Mouse (Mus musculus): Measurements from ENCODE around the gene Usp17la. TPM values are rescaled to one million over a fixed set of nuclear protein-coding genes. Genes with fewer than 3 reads are reported as not detected.

The Usp17la gene
- polyA plus RNA-seq, 1 experiment from 2014 or later: 0.12 TPM

Other genes with a start within 250 kb of the Usp17la start
- 0.05 TPM in 1 of 2 replicates, not detected in the other for gene Olfr656, start 243.1 kb upstream of the Usp17la start, polyA plus RNA-seq (2015; fragmentation: Nextera tagmentation; extraction: Ambion mirVana)
- gene Olfr657, start 232.2 kb upstream of the Usp17la start, polyA plus RNA-seq (2015; fragmentation: Nextera tagmentation; extraction: Ambion mirVana): not detected in 2 replicates
- gene Olfr658, start 209.7 kb upstream of the Usp17la start, polyA plus RNA-seq (2015; fragmentation: Nextera tagmentation; extraction: Ambion mirVana): 0.12 TPM in 1 of 2 replicates, not detected in the other
- gene Olfr659, start 190.3 kb upstream of the Usp17la start, polyA plus RNA-seq (2015; fragmentation: Nextera tagmentation; extraction: Ambion mirVana): 0.22 and 0.37 TPM in 2 replicates
- 0.11 and 0.12 TPM in 2 replicates for gene Olfr661, start 170.5 kb upstream of the Usp17la start, polyA plus RNA-seq (2015; fragmentation: Nextera tagmentation; extraction: Ambion mirVana)
- not detected in 2 replicates for gene Usp17le, start 79.5 kb upstream of the Usp17la start, polyA plus RNA-seq (2015; fragmentation: Nextera tagmentation; extraction: Ambion mirVana)
- gene Usp17lb, start 14.4 kb upstream of the Usp17la start, polyA plus RNA-seq (2015; fragmentation: Nextera tagmentation; extraction: Ambion mirVana): not detected in 2 replicates
- gene Olfr665, start 21.0 kb downstream of the Usp17la start, polyA plus RNA-seq (2015; fragmentation: Nextera tagmentation; extraction: Ambion mirVana): 0.20 TPM in 1 of 2 replicates, not detected in the other
- 0.22 and 0.89 TPM in 2 replicates for gene Olfr666, start 38.9 kb downstream of the Usp17la start, polyA plus RNA-seq (2015; fragmentation: Nextera tagmentation; extraction: Ambion mirVana)
- gene Olfr667, start 64.5 kb downstream of the Usp17la start, polyA plus RNA-seq (2015; fragmentation: Nextera tagmentation; extraction: Ambion mirVana): not detected in 2 replicates
- not detected in 2 replicates for gene Olfr668, start 71.0 kb downstream of the Usp17la start, polyA plus RNA-seq (2015; fragmentation: Nextera tagmentation; extraction: Ambion mirVana)
- gene Olfr669, start 77.2 kb downstream of the Usp17la start, polyA plus RNA-seq (2015; fragmentation: Nextera tagmentation; extraction: Ambion mirVana): 0.23 and 0.50 TPM in 2 replicates
- gene Olfr670, start 105.6 kb downstream of the Usp17la start, polyA plus RNA-seq (2015; fragmentation: Nextera tagmentation; extraction: Ambion mirVana): not detected in 2 replicates
- gene Olfr671, start 122.1 kb downstream of the Usp17la start, polyA plus RNA-seq (2015; fragmentation: Nextera tagmentation; extraction: Ambion mirVana): 0.08 and 0.22 TPM in 2 replicates
- 0.51 and 1.5 TPM in 2 replicates for gene Olfr672, start 145.0 kb downstream of the Usp17la start, polyA plus RNA-seq (2015; fragmentation: Nextera tagmentation; extraction: Ambion mirVana)
- gene Olfr675, start 171.5 kb downstream of the Usp17la start, polyA plus RNA-seq (2015; fragmentation: Nextera tagmentation; extraction: Ambion mirVana): not detected in 2 replicates
- gene Olfr676, start 175.7 kb downstream of the Usp17la start, polyA plus RNA-seq (2015; fragmentation: Nextera tagmentation; extraction: Ambion mirVana): not detected in 2 replicates
- 0.47 TPM in 1 of 2 replicates, not detected in the other for gene Olfr677, start 194.4 kb downstream of the Usp17la start, polyA plus RNA-seq (2015; fragmentation: Nextera tagmentation; extraction: Ambion mirVana)
- not detected in 2 replicates for gene Olfr678, start 207.5 kb downstream of the Usp17la start, polyA plus RNA-seq (2015; fragmentation: Nextera tagmentation; extraction: Ambion mirVana)
- 0.04 and 0.21 TPM in 2 replicates for gene Olfr679, start 224.2 kb downstream of the Usp17la start, polyA plus RNA-seq (2015; fragmentation: Nextera tagmentation; extraction: Ambion mirVana)
- gene Olfr680-ps1, start 235.8 kb downstream of the Usp17la start, polyA plus RNA-seq (2015; fragmentation: Nextera tagmentation; extraction: Ambion mirVana): not detected in 2 replicates

Measured in embryonic facial prominence, embryonic 15.5 days (tissue).